Mouse (Mus musculus): ENCODE measurements around the gene Lamc2.

- TF ChIP-seq MAFK (IDR thresholded peaks at IDR 0.05; ENCODE audit: borderline replicate concordance, low read depth, low read length) (no peak), SIN3A (IDR thresholded peaks at IDR 0.05; ENCODE audit: low read length) (no peak), TCF12 (IDR thresholded peaks at IDR 0.05; ENCODE audit: low read depth, low read length) (no peak), CHD1 (IDR thresholded peaks at IDR 0.05; ENCODE audit: low read depth, low read length) (no peak), MAX (IDR thresholded peaks at IDR 0.05; ENCODE audit: low read length) (no peak), RAD21 (IDR thresholded peaks at IDR 0.05; ENCODE audit: low read depth, low read length) (no peak), EP300 (IDR thresholded peaks at IDR 0.05; ENCODE audit: low read depth in 1 of 2, low read length in 2 of 2) (no peak), NELFE (IDR thresholded peaks at IDR 0.05; ENCODE audit: low read depth, low read length) (no peak), POLR2A (IDR thresholded peaks at IDR 0.05; ENCODE audit: control insufficient read depth in 1 of 2, insufficient read depth in 1 of 2, low read depth in 1 of 2, low read length in 2 of 2, poor library complexity in 1 of 2) (no peak)
Measured at GRCm38 (mm10) chr1:153084191-153084590, 102.1 kb downstream of the Lamc2 start.

All from MEL (cell line).